Mouse (Mus musculus) intestine, embryonic 14.5 days (tissue): ENCODE results near the gene Wnt5a. TPM values are rescaled to one million over a fixed set of nuclear protein-coding genes. Genes with fewer than 3 reads are reported as not detected.

Experiments used
- ATAC-seq: fragments of 200-750 bp; cut with Nextera tagmentation; replicated peaks from 2 replicates; pipeline ENCODE4 v1.8.0; 2017; ENCODE audit warnings: low read depth, moderate number of reproducible peaks, moderate TSS enrichment, moderate library complexity; ENCODE audit not compliant: low FRiP score, low TSS enrichment
- DNase-seq: peaks from one replicate; pipeline ENCODE4 v3.0.0-alpha.2; 2018; ENCODE audit warnings: low spot score
- H3K27ac ChIP-seq: fragments of 300-500 bp; sonication (generic); 2 replicates; pipeline ENCODE4 v1.5.1; 2014; ENCODE audit warnings: low read depth, mild to moderate bottlenecking, control low read depth
- H3K27me3 ChIP-seq: fragments of 300-500 bp; sonication (generic); replicated peaks from 2 replicates; pipeline ENCODE4 v1.6.1; 2014; ENCODE audit warnings: low read length, control low read depth; ENCODE audit not compliant: control insufficient read depth, insufficient read depth
- H3K36me3 ChIP-seq: fragments of 300-500 bp; sonication (generic); 2 replicates; pipeline ENCODE4 v1.6.1; 2014; ENCODE audit warnings: low read length, control low read depth; ENCODE audit not compliant: control insufficient read depth, insufficient read depth
- H3K4me1 ChIP-seq: fragments of 300-500 bp; sonication (generic); replicated peaks from 2 replicates; pipeline ENCODE4 v1.6.1; 2014; ENCODE audit warnings: low read length, control low read depth, mixed read lengths; ENCODE audit not compliant: control insufficient read depth, insufficient read depth
- H3K4me2 ChIP-seq: fragments of 300-500 bp; sonication (generic); 2 replicates; pipeline ENCODE4 v1.6.1; 2014; ENCODE audit warnings: low read length
- H3K4me3 ChIP-seq: fragments of 300-500 bp; sonication (generic); 2 replicates; pipeline ENCODE4 v1.5.1; 2014; ENCODE audit warnings: low read depth, low read length, control low read depth, mixed read lengths
- H3K9ac ChIP-seq: fragments of 300-500 bp; sonication (generic); 2 replicates; pipeline ENCODE4 v1.6.1; 2014; ENCODE audit warnings: mild to moderate bottlenecking, low read length
- H3K9me3 ChIP-seq: fragments of 300-500 bp; sonication (generic); 2 replicates; pipeline ENCODE4 v1.6.1; 2016; ENCODE audit warnings: low read length, control low read depth; ENCODE audit not compliant: control insufficient read depth
- WGBS: fragments of 180-500 bp; shearing (Covaris S2); extraction: QIAGEN DNeasy Blood & Tissue Kit; methylation state at CpG from one replicate; pipeline ENCODE4 v1.1.7; 2014; 5-methylcytosine and 5-hydroxymethylcytosine counted together
- polyA plus RNA-seq: library from polyadenylated mRNA; unstranded; fragments of >200 nt; fragmentation: Nextera tagmentation; extraction: Ambion mirVana; gene quantifications from 2 replicates; pipeline ENCODE4 v1.2.1, GENCODE M21; 2014

The Wnt5a gene
- polyA plus RNA-seq, 1 experiment from 2014 or later: 37.0 TPM

- 47% methylated on average over 1 of the region's 1 CpGs for WGBS
- ATAC-seq (no peak), DNase-seq (no peak)
- Histone ChIP-seq H3K9me3 (no peaks in the 10 kb centered on the region), H3K27ac (no peak overlapping the region), H3K36me3 (no peaks in the 10 kb centered on the region), H3K4me2 (no peak overlapping the region), H3K4me3 (no peak overlapping the region), H3K9ac (no peak overlapping the region), H3K4me1 (no peaks in the 10 kb centered on the region), H3K27me3 (no peaks in the 10 kb centered on the region)
Observed at GRCm38 (mm10) chr14:28531531-28531930, 27.0 kb downstream of the Wnt5a start.

GRCm38 (mm10) chr14:28532943-28533342, 28.4 kb downstream of the Wnt5a start:
- DNase-seq (no peak), ATAC-seq (no peak)
- no peak overlapping the region for H3K4me3 ChIP-seq
- WGBS: 85% methylated on average over 11 of the region's 11 CpGs
- no peaks in the 10 kb centered on the region for H3K9me3 ChIP-seq
- no peak overlapping the region for H3K9ac ChIP-seq
- no peak overlapping the region for H3K27ac ChIP-seq
- H3K36me3 ChIP-seq: no peaks in the 10 kb centered on the region
- no peaks in the 10 kb centered on the region for H3K27me3 ChIP-seq
- no peak overlapping the region for H3K4me2 ChIP-seq
- H3K4me1 ChIP-seq: no peaks in the 10 kb centered on the region

- H3K27me3 ChIP-seq: no peaks in the 10 kb centered on the region
Observed at GRCm38 (mm10) chr14:28533876-28534275, 29.3 kb downstream of the Wnt5a start.

GRCm38 (mm10) chr14:28535814-28536213, 31.3 kb downstream of the Wnt5a start:
- no peak overlapping the region for H3K27ac ChIP-seq
- no peaks in the 10 kb centered on the region for H3K36me3 ChIP-seq
- no peak overlapping the region for H3K4me3 ChIP-seq
- DNase-seq (no peak), ATAC-seq (no peak)
- no peak overlapping the region for H3K9ac ChIP-seq
- no peaks in the 10 kb centered on the region for H3K4me1 ChIP-seq
- H3K9me3 ChIP-seq: no peaks in the 10 kb centered on the region
- no peaks in the 10 kb centered on the region for H3K27me3 ChIP-seq
- 68% methylated on average over 4 of the region's 4 CpGs for WGBS
- H3K4me2 ChIP-seq: no peak overlapping the region

More at GRCm38 (mm10) chr14:28533876-28534275, 29.3 kb downstream of the Wnt5a start:
- no peaks in the 10 kb centered on the region for H3K36me3 ChIP-seq
- ATAC-seq (no peak), DNase-seq (no peak)
- no peaks in the 10 kb centered on the region for H3K9me3 ChIP-seq
- no peak overlapping the region for H3K4me2 ChIP-seq
- 74% methylated on average over 2 of the region's 2 CpGs for WGBS
- H3K4me3 ChIP-seq: no peak overlapping the region
- H3K27ac ChIP-seq: no peak overlapping the region
- H3K9ac ChIP-seq: no peak overlapping the region
- H3K4me1 ChIP-seq: no peaks in the 10 kb centered on the region

- Histone ChIP-seq H3K4me2 (no peak overlapping the region), H3K9me3 (no peaks in the 10 kb centered on the region), H3K9ac (no peak overlapping the region), H3K4me1 (no peaks in the 10 kb centered on the region), H3K27ac (no peak overlapping the region), H3K27me3 (no peaks in the 10 kb centered on the region), H3K4me3 (no peak overlapping the region), H3K36me3 (no peaks in the 10 kb centered on the region)
- 86% methylated on average over 6 of the region's 6 CpGs for WGBS
- no peak for DNase-seq
- no peak for ATAC-seq
Observed at GRCm38 (mm10) chr14:28539577-28539976, 35.0 kb downstream of the Wnt5a start.

GRCm38 (mm10) chr14:28542117-28542741, 37.7 kb downstream of the Wnt5a start:
- Histone ChIP-seq H3K4me3 (no peak overlapping the region), H3K36me3 (no peaks in the 10 kb centered on the region), H3K4me1 (no peaks in the 10 kb centered on the region), H3K27me3 (no peaks in the 10 kb centered on the region), H3K27ac (no peak overlapping the region), H3K4me2 (no peak overlapping the region), H3K9ac (no peak overlapping the region), H3K9me3 (no peaks in the 10 kb centered on the region)
- 57% methylated on average over 4 of the region's 4 CpGs for WGBS
- ATAC-seq (0 out of 2 replicates have a peak, but pooled peaks have one; percentile 70), DNase-seq (no peak)

GRCm38 (mm10) chr14:28561861-28562260, 57.3 kb downstream of the Wnt5a start:
- Histone ChIP-seq H3K36me3 (no peaks in the 10 kb centered on the region), H3K9me3 (no peaks in the 10 kb centered on the region), H3K4me1 (no peaks in the 10 kb centered on the region), H3K27me3 (no peaks in the 10 kb centered on the region), H3K27ac (no peak overlapping the region), H3K9ac (no peak overlapping the region), H3K4me3 (no peak overlapping the region), H3K4me2 (no peak overlapping the region)
- ATAC-seq (no peak), DNase-seq (no peak)
- 61% methylated on average over 5 of the region's 6 CpGs for WGBS
